ENCODE assay signal across 21 mouse cellular contexts in the genomic region with DNA sequence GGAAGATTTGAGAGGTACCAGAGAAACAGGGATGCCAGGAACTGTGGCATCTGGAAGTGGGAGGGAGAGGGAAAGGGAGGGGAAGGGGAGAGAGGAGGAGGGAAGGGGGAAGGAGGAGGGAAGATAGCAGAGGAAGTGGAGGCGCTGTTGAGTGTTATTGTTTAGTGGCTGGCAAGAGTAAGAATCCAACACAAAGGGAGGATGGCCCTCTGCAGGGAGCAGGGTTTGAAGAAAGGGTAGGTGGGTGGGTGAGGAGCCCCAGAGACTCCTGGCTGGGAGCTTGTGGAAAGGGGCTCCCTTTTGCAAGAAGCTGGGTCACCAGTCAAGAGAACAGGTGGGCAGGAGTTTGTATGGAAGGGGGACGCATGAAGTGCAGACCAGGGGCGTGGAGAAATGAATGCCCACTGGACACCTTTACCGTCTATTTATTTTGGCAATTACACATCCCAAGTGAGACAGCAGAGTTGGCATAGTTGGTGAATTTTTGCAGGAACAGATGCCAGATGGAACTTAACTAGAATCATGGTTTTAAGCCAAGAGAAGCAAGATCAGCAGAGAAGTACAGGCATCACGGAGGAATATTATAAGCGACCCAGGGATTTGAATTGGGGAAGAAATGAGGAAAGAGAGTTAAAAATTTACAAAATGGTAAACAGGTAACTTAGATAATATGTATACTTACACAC.
DNase-seq lines count a peak whose midpoint lies in the region; ATAC-seq and TF ChIP-seq lines count a peak whose summit lies in the region.
"Had no signal": no experiment of that assay in that cellular context is flagged by ENCODE, and none has a peak within 500 bp of the region (broad histone marks: within the 10 kb centered on the region; RNA-seq: fewer than 3 reads in every experiment).

No protein-coding gene starts in this region.

- no peaks in the 10 kb centered on the region for H3K4me1 ChIP-seq in forebrain, embryonic 14.5 days (ENCODE audit: control insufficient read depth, insufficient read depth, low read length)
- no peaks in the 10 kb centered on the region for H3K4me1 ChIP-seq in forebrain, embryonic 10.5 days
- no peaks in the 10 kb centered on the region for H3K4me1 ChIP-seq in liver, adult 2 months (ENCODE audit: control insufficient read depth, insufficient read depth, low read length)
- H3K4me1 ChIP-seq: hindbrain, embryonic 10.5 days; limb, embryonic 13.5 days; neural tube, embryonic 13.5 days had no signal

- 63% methylated on average over 6 of the region's 6 CpGs for WGBS in forebrain, embryonic 14.5 days
- 71% methylated on average over 6 of the region's 6 CpGs for WGBS in forebrain, embryonic 10.5 days
- 72% methylated on average over 6 of the region's 6 CpGs for WGBS in liver, adult 2 months

- H3K9me3 ChIP-seq in forebrain, embryonic 14.5 days (replicated peaks; ENCODE audit: control insufficient read depth, low read length): no peaks in the 10 kb centered on the region
- peaks cover 10% of the 10 kb centered on the region; the same call in 1 of the 2 replicates for H3K9me3 ChIP-seq in forebrain, embryonic 10.5 days
- H3K9me3 ChIP-seq: neural tube, embryonic 13.5 days had no signal

- no peak for ATAC-seq in forebrain, embryonic 14.5 days
- ATAC-seq: midbrain, embryonic 16.5 days; Patski had no signal

- H3K9ac ChIP-seq in forebrain, embryonic 14.5 days (ENCODE audit: low read length): no peak overlapping the region
- H3K9ac ChIP-seq in liver, adult 2 months (ENCODE audit: low read depth, low read length): no peak overlapping the region
- H3K9ac ChIP-seq: heart, embryonic 13.5 days; limb, embryonic 13.5 days; lung, embryonic 14.5 days; neural tube, embryonic 13.5 days had no signal

- TF ChIP-seq POLR2A in liver, adult 2 months (IDR thresholded peaks at IDR 0.05; ENCODE audit: extremely low read depth, insufficient read depth, low read length): no peak

- TF ChIP-seq CTCF in liver, adult 2 months (IDR thresholded peaks at IDR 0.05; ENCODE audit: low read depth, low read length): no peak
- no peak for TF ChIP-seq CTCF in layer of hippocampus, adult 2 months (conservative IDR thresholded peaks at IDR 0.05)

- H3K4me3 ChIP-seq in forebrain, embryonic 14.5 days (ENCODE audit: low read depth, low read length): no peak overlapping the region
- no peak overlapping the region for H3K4me3 ChIP-seq in forebrain, embryonic 10.5 days
- no peak overlapping the region for H3K4me3 ChIP-seq in liver, adult 2 months (ENCODE audit: insufficient read depth, low read depth, low read length)
- no peak overlapping the region for H3K4me3 ChIP-seq in layer of hippocampus, adult 2 months
- H3K4me3 ChIP-seq: erythroblast, embryonic 14.5 days; heart, embryonic 13.5 days; hindbrain, embryonic 10.5 days; limb, embryonic 13.5 days; neural tube, embryonic 13.5 days had no signal

- H3K79me2 ChIP-seq in liver, adult 2 months (ENCODE audit: control insufficient read depth, insufficient read depth, low read length): no peaks in the 10 kb centered on the region

- peak; percentile 48 for DNase-seq in forebrain, embryonic 14.5 days (ENCODE audit: low spot score)
- DNase-seq in forebrain, embryonic 10.5 days (ENCODE audit: extremely low spot score, low spot score): no peak
- DNase-seq in liver, adult 2 months (ENCODE audit: extremely low read depth, low read depth, low spot score): peak; percentile 3
- DNase-seq in liver: no peak
- DNase-seq in layer of hippocampus, adult 2 months (ENCODE audit: low spot score in 2 of 2): peak; percentile 29 to 72
- peak; percentile 41 to 79 for DNase-seq in left cerebral cortex, postnatal 25 days (ENCODE audit: low spot score in 2 of 2)
- DNase-seq in yolk sac, embryonic 10.5 days (ENCODE audit: low spot score): no peak
- no peak for DNase-seq in spleen, adult 18-20 months
- DNase-seq: cerebellum, adult 8-10 months; gastrocnemius, postnatal 25 days; lung, embryonic 14.5 days; retina, postnatal 1 day; thymus, postnatal 14 days had no signal

- H3K27ac ChIP-seq in forebrain, embryonic 14.5 days (ENCODE audit: low read depth, low read length): no peak overlapping the region
- no peak overlapping the region for H3K27ac ChIP-seq in forebrain, embryonic 10.5 days
- H3K27ac ChIP-seq in liver, adult 2 months (replicated peaks; ENCODE audit: insufficient read depth, low read depth, low read length): no peak overlapping the region
- peak overlapping the region; percentile 89 for H3K27ac ChIP-seq in layer of hippocampus, adult 2 months
- H3K27ac ChIP-seq: heart, embryonic 13.5 days; hindbrain, embryonic 10.5 days; kidney, postnatal 0 days; limb, embryonic 13.5 days; neural tube, embryonic 13.5 days had no signal

- no peak overlapping the region for H3K4me2 ChIP-seq in forebrain, embryonic 14.5 days (ENCODE audit: low read length)
- H3K4me2 ChIP-seq: heart, embryonic 13.5 days; limb, embryonic 13.5 days; lung, embryonic 14.5 days; neural tube, embryonic 13.5 days had no signal

- intact Hi-C loops in left cerebral cortex, postnatal 25 days (cut with DNase I): no loop called here

- H3K27me3 ChIP-seq in forebrain, embryonic 14.5 days (replicated peaks; ENCODE audit: control insufficient read depth, insufficient read depth, low read length): no peaks in the 10 kb centered on the region
- no peaks in the 10 kb centered on the region for H3K27me3 ChIP-seq in forebrain, embryonic 10.5 days (ENCODE audit: poor library complexity, severe bottlenecking)
- no peaks in the 10 kb centered on the region for H3K27me3 ChIP-seq in liver, adult 2 months (ENCODE audit: control insufficient read depth, insufficient read depth, low read length)
- H3K27me3 ChIP-seq: heart, embryonic 13.5 days; neural tube, embryonic 13.5 days had no signal

- H3K36me3 ChIP-seq in forebrain, embryonic 14.5 days (ENCODE audit: control insufficient read depth, insufficient read depth, low read length): no peaks in the 10 kb centered on the region
- H3K36me3 ChIP-seq in forebrain, embryonic 10.5 days (replicated peaks): no peaks in the 10 kb centered on the region
- no peaks in the 10 kb centered on the region for H3K36me3 ChIP-seq in liver, adult 2 months (ENCODE audit: control insufficient read depth, insufficient read depth, low read length)
- H3K36me3 ChIP-seq: heart, embryonic 13.5 days; hindbrain, embryonic 10.5 days; limb, embryonic 13.5 days; neural tube, embryonic 13.5 days had no signal

Comparison
In these comparisons a context has a peak if more than half of its experiments do, and no peak if none do; other contexts are left out.
1. DNase-seq: peak in forebrain, embryonic 14.5 days (single experiment), liver, adult 2 months (single experiment), layer of hippocampus, adult 2 months (2 of 2) and left cerebral cortex, postnatal 25 days (2 of 2); none in forebrain, embryonic 10.5 days (single experiment), liver (single experiment), yolk sac, embryonic 10.5 days (single experiment) and spleen, adult 18-20 months (0 of 2).